Mouse (Mus musculus): ENCODE measurements at regions not wholly inside any gene's neighbourhood (a gene's known extent, or its start where the extent isn't known, plus 50 kb on each side); places are given as distances from the start of the nearest gene placed in this dataset.

GRCm38 (mm10) chr13:112220184-112220583 is 68.1 kb upstream of the Ankrd55 start:
- 91% methylated on average over 8 of the region's 8 CpGs for WGBS
- H3K9ac ChIP-seq (ENCODE audit: low read depth, low read length), result no peak overlapping the region
- no peak for ATAC-seq
- H3K27ac ChIP-seq (ENCODE audit: low read depth, low read length), result no peak overlapping the region
- H3K27me3 ChIP-seq (replicated peaks; ENCODE audit: control insufficient read depth, insufficient read depth, low read length), result no peaks in the 10 kb centered on the region
- H3K9me3 ChIP-seq (ENCODE audit: control insufficient read depth, low read length), result no peaks in the 10 kb centered on the region
- no peak overlapping the region for H3K4me3 ChIP-seq (ENCODE audit: low read length)
- H3K4me2 ChIP-seq (ENCODE audit: low read length), result no peak overlapping the region
- H3K4me1 ChIP-seq (ENCODE audit: control insufficient read depth, insufficient read depth, low read depth, low read length), result no peaks in the 10 kb centered on the region
- H3K36me3 ChIP-seq (ENCODE audit: control insufficient read depth, insufficient read depth, low read length), result no peaks in the 10 kb centered on the region

- 87% methylated on average over 2 of the region's 2 CpGs for WGBS
- Histone ChIP-seq H3K27ac (ENCODE audit: low read depth, low read length) (no peak overlapping the region), H3K9me3 (ENCODE audit: control insufficient read depth, low read length) (no peaks in the 10 kb centered on the region), H3K4me3 (ENCODE audit: low read length) (no peak overlapping the region), H3K9ac (ENCODE audit: low read depth, low read length) (no peak overlapping the region), H3K4me2 (ENCODE audit: low read length) (no peak overlapping the region), H3K4me1 (ENCODE audit: control insufficient read depth, insufficient read depth, low read depth, low read length) (no peaks in the 10 kb centered on the region), H3K36me3 (ENCODE audit: control insufficient read depth, insufficient read depth, low read length) (no peaks in the 10 kb centered on the region), H3K27me3 (replicated peaks; ENCODE audit: control insufficient read depth, insufficient read depth, low read length) (no peaks in the 10 kb centered on the region)
- ATAC-seq, result no peak
Observed at GRCm38 (mm10) chr13:112223616-112224015, 64.6 kb upstream of the Ankrd55 start.

GRCm38 (mm10) chr13:112227766-112228165 is 60.5 kb upstream of the Ankrd55 start:
- ATAC-seq, result no peak
- H3K9ac ChIP-seq (ENCODE audit: low read depth, low read length), result no peak overlapping the region
- 84% methylated on average over 13 of the region's 13 CpGs for WGBS

DNA sequence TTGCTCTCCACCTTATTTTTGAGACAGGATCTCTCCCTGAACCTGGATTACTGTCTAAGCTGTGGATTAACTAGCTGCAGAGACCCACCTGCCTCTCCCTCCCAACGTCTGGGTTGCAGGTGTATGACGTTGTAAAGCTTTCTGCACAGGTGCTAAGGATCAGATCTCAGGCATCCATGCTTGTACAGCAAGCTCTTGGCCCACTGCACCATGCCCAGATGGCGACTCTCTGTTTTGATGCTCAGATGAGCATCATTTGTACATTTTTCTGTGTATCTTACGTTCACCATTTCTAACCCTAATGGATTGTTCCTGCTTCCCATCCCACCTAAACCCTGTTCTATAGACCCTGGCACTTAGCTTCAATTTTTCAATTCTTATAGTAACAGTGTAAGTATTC is 59.4 kb upstream of the Ankrd55 start:
- Histone ChIP-seq H3K9me3 (ENCODE audit: control insufficient read depth, low read length) (no peaks in the 10 kb centered on the region), H3K4me2 (ENCODE audit: low read length) (no peak overlapping the region), H3K9ac (ENCODE audit: low read depth, low read length) (no peak overlapping the region), H3K4me3 (ENCODE audit: low read length) (no peak overlapping the region), H3K27me3 (replicated peaks; ENCODE audit: control insufficient read depth, insufficient read depth, low read length) (no peaks in the 10 kb centered on the region), H3K27ac (ENCODE audit: low read depth, low read length) (no peak overlapping the region), H3K36me3 (ENCODE audit: control insufficient read depth, insufficient read depth, low read length) (no peaks in the 10 kb centered on the region), H3K4me1 (ENCODE audit: control insufficient read depth, insufficient read depth, low read depth, low read length) (no peaks in the 10 kb centered on the region)
- WGBS, result 79% methylated on average over 4 of the region's 4 CpGs
- ATAC-seq, result no peak

More at GRCm38 (mm10) chr13:112227766-112228165, 60.5 kb upstream of the Ankrd55 start:
- Histone ChIP-seq H3K36me3 (ENCODE audit: control insufficient read depth, insufficient read depth, low read length) (no peaks in the 10 kb centered on the region), H3K9me3 (ENCODE audit: control insufficient read depth, low read length) (no peaks in the 10 kb centered on the region), H3K4me2 (ENCODE audit: low read length) (no peak overlapping the region), H3K27me3 (replicated peaks; ENCODE audit: control insufficient read depth, insufficient read depth, low read length) (no peaks in the 10 kb centered on the region), H3K27ac (ENCODE audit: low read depth, low read length) (no peak overlapping the region), H3K4me3 (ENCODE audit: low read length) (no peak overlapping the region), H3K4me1 (ENCODE audit: control insufficient read depth, insufficient read depth, low read depth, low read length) (no peaks in the 10 kb centered on the region)

DNA sequence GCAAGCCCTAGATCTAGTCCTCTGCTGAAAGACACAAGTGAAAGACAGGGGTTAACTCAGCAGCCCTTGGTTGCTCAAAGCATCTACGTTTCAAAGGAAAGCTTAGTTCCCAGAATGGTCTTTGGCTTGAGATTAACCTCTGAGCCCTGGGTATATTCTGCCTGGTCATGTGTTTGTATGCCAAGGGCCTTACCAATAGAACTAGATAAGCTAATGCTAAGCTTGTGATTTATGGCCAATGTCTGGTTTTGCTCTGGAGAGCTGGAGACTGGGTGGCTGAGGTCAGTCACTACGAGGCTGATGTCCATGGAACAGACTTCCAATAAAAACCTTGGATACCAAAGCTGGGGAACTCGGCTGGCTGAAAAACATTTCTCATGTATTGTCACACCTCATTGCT is 58.1 kb upstream of the Ankrd55 start:
- Histone ChIP-seq H3K9ac (ENCODE audit: low read depth, low read length) (no peak overlapping the region), H3K4me1 (ENCODE audit: control insufficient read depth, insufficient read depth, low read depth, low read length) (no peaks in the 10 kb centered on the region), H3K36me3 (ENCODE audit: control insufficient read depth, insufficient read depth, low read length) (no peaks in the 10 kb centered on the region), H3K4me3 (ENCODE audit: low read length) (no peak overlapping the region), H3K27me3 (replicated peaks; ENCODE audit: control insufficient read depth, insufficient read depth, low read length) (no peaks in the 10 kb centered on the region), H3K27ac (ENCODE audit: low read depth, low read length) (no peak overlapping the region), H3K4me2 (ENCODE audit: low read length) (no peak overlapping the region), H3K9me3 (ENCODE audit: control insufficient read depth, low read length) (no peaks in the 10 kb centered on the region)
- WGBS, result 86% methylated on average over 3 of the region's 3 CpGs
- ATAC-seq, result no peak

GRCm38 (mm10) chr13:112234695-112235094 is 53.6 kb upstream of the Ankrd55 start:
- Histone ChIP-seq H3K36me3 (ENCODE audit: control insufficient read depth, insufficient read depth, low read length) (no peaks in the 10 kb centered on the region), H3K9ac (ENCODE audit: low read depth, low read length) (no peak overlapping the region), H3K27ac (ENCODE audit: low read depth, low read length) (no peak overlapping the region), H3K27me3 (replicated peaks; ENCODE audit: control insufficient read depth, insufficient read depth, low read length) (no peaks in the 10 kb centered on the region; the same call in 1 of the 2 replicates), H3K4me1 (ENCODE audit: control insufficient read depth, insufficient read depth, low read depth, low read length) (no peaks in the 10 kb centered on the region), H3K4me3 (ENCODE audit: low read length) (no peak overlapping the region), H3K9me3 (ENCODE audit: control insufficient read depth, low read length) (no peaks in the 10 kb centered on the region), H3K4me2 (ENCODE audit: low read length) (no peak overlapping the region)
- no peak for ATAC-seq
- WGBS, result 83% methylated on average over 6 of the region's 6 CpGs

GRCm38 (mm10) chr13:112236956-112237355 is 51.3 kb upstream of the Ankrd55 start:
- no peak overlapping the region for H3K9ac ChIP-seq (ENCODE audit: low read depth, low read length)
- H3K27me3 ChIP-seq (replicated peaks; ENCODE audit: control insufficient read depth, insufficient read depth, low read length), result no peaks in the 10 kb centered on the region; the same call in 1 of the 2 replicates
- H3K4me1 ChIP-seq (ENCODE audit: control insufficient read depth, insufficient read depth, low read depth, low read length), result no peaks in the 10 kb centered on the region
- H3K36me3 ChIP-seq (ENCODE audit: control insufficient read depth, insufficient read depth, low read length), result no peaks in the 10 kb centered on the region
- WGBS, result 68% methylated on average over 6 of the region's 6 CpGs
- no peak overlapping the region for H3K4me2 ChIP-seq (ENCODE audit: low read length)
- ATAC-seq, result no peak
- no peak overlapping the region for H3K27ac ChIP-seq (ENCODE audit: low read depth, low read length)
- no peaks in the 10 kb centered on the region for H3K9me3 ChIP-seq (ENCODE audit: control insufficient read depth, low read length)
- no peak overlapping the region for H3K4me3 ChIP-seq (ENCODE audit: low read length)

- 70% methylated on average over 5 of the region's 5 CpGs for WGBS
- H3K4me3 ChIP-seq (ENCODE audit: low read length), result no peak overlapping the region
- no peaks in the 10 kb centered on the region for H3K4me1 ChIP-seq (ENCODE audit: control insufficient read depth, insufficient read depth, low read depth, low read length)
Observed at GRCm38 (mm10) chr13:112237377-112237776, 50.9 kb upstream of the Ankrd55 start.

GRCm38 (mm10) chr13:112237917-112238316 is 50.3 kb upstream of the Ankrd55 start:
- H3K9me3 ChIP-seq (ENCODE audit: control insufficient read depth, low read length), result no peaks in the 10 kb centered on the region
- no peak overlapping the region for H3K4me2 ChIP-seq (ENCODE audit: low read length)
- H3K27ac ChIP-seq (ENCODE audit: low read depth, low read length), result no peak overlapping the region
- no peaks in the 10 kb centered on the region; the same call in 1 of the 2 replicates for H3K27me3 ChIP-seq (replicated peaks; ENCODE audit: control insufficient read depth, insufficient read depth, low read length)
- no peak for ATAC-seq
- WGBS, result 89% methylated on average over 4 of the region's 4 CpGs
- H3K9ac ChIP-seq (ENCODE audit: low read depth, low read length), result no peak overlapping the region
- H3K4me1 ChIP-seq (ENCODE audit: control insufficient read depth, insufficient read depth, low read depth, low read length), result no peaks in the 10 kb centered on the region
- H3K36me3 ChIP-seq (ENCODE audit: control insufficient read depth, insufficient read depth, low read length), result no peaks in the 10 kb centered on the region
- H3K4me3 ChIP-seq (ENCODE audit: low read length), result no peak overlapping the region

More at GRCm38 (mm10) chr13:112237377-112237776, 50.9 kb upstream of the Ankrd55 start:
- no peaks in the 10 kb centered on the region for H3K9me3 ChIP-seq (ENCODE audit: control insufficient read depth, low read length)
- H3K27me3 ChIP-seq (replicated peaks; ENCODE audit: control insufficient read depth, insufficient read depth, low read length), result no peaks in the 10 kb centered on the region; the same call in 1 of the 2 replicates
- H3K27ac ChIP-seq (ENCODE audit: low read depth, low read length), result no peak overlapping the region
- no peak overlapping the region for H3K4me2 ChIP-seq (ENCODE audit: low read length)
- ATAC-seq, result no peak
- H3K9ac ChIP-seq (ENCODE audit: low read depth, low read length), result no peak overlapping the region
- no peaks in the 10 kb centered on the region for H3K36me3 ChIP-seq (ENCODE audit: control insufficient read depth, insufficient read depth, low read length)
